24 mouse cellular contexts compared by ENCODE assay signal in genomic region chr14:17234898-17235297, GRCm38 (mm10).
DNase-seq lines count a peak whose midpoint lies in the region; ATAC-seq and TF ChIP-seq lines count a peak whose summit lies in the region.
"Had no signal": no experiment of that assay in that cellular context is flagged by ENCODE, and none has a peak within 500 bp of the region (broad histone marks: within the 10 kb centered on the region; RNA-seq: fewer than 3 reads in every experiment).

No protein-coding gene starts in this region.

- no peak overlapping the region for H3K27ac ChIP-seq in lung, embryonic 14.5 days (ENCODE audit: low read depth)
- H3K27ac ChIP-seq: embryonic facial prominence, embryonic 13.5 days; embryonic facial prominence, embryonic 15.5 days; forebrain, embryonic 13.5 days; forebrain, embryonic 15.5 days had no signal

- no peak for TF ChIP-seq CTCF in lung, embryonic 14.5 days (IDR thresholded peaks at IDR 0.05; ENCODE audit: low read depth)

- no peaks in the 10 kb centered on the region for H3K4me1 ChIP-seq in lung, embryonic 14.5 days (ENCODE audit: insufficient read depth)
- H3K4me1 ChIP-seq: embryonic facial prominence, embryonic 13.5 days; embryonic facial prominence, embryonic 15.5 days; forebrain, embryonic 13.5 days; forebrain, embryonic 15.5 days had no signal

- ATAC-seq in frontal cortex, adult (ENCODE audit: low TSS enrichment) = peak; percentile 81
- ATAC-seq in lung, embryonic 14.5 days (ENCODE audit: insufficient read depth) = no peak
- ATAC-seq: activated CD4-positive, CD25-positive, alpha-beta regulatory T cell, adult 4 months; forebrain, embryonic 13.5 days; forebrain, embryonic 15.5 days; Patski had no signal

- DNase-seq in frontal cortex, postnatal 10 days (ENCODE audit: low spot score in 2 of 2) = no peak
- peak; percentile 8 for DNase-seq in lung, embryonic 14.5 days
- no peak for DNase-seq in lung, postnatal 25 days (ENCODE audit: low spot score)
- peak; percentile 31 for DNase-seq in brain, adult 2 months (ENCODE audit: low read depth, low spot score)
- DNase-seq in telencephalon, adult 2 months (ENCODE audit: low read depth, low spot score) = peak; percentile 3
- no peak for DNase-seq in MN1 (ENCODE audit: low spot score)
- DNase-seq: adrenal gland, adult 8-10 months; adrenal gland, postnatal 14 days; adrenal gland, postnatal 36 days; cerebellum, adult 11 months; cerebellum, adult 18-20 months; cerebellum, adult 8-10 months; cerebellum, adult 9-11 months; cerebellum, postnatal 14 days; cerebellum, postnatal 36 days; embryo, embryonic 11 days had no signal

- H3K9me3 ChIP-seq in lung, embryonic 14.5 days (ENCODE audit: low read depth, low read length) = no peaks in the 10 kb centered on the region
- H3K9me3 ChIP-seq: embryonic facial prominence, embryonic 15.5 days; forebrain, embryonic 13.5 days had no signal

- no peaks in the 10 kb centered on the region for H3K36me3 ChIP-seq in lung, embryonic 14.5 days (ENCODE audit: insufficient read depth)
- H3K36me3 ChIP-seq: embryonic facial prominence, embryonic 13.5 days; embryonic facial prominence, embryonic 15.5 days; forebrain, embryonic 15.5 days had no signal

- no peaks in the 10 kb centered on the region for H3K27me3 ChIP-seq in lung, embryonic 14.5 days (ENCODE audit: insufficient read depth, low read length)
- H3K27me3 ChIP-seq: embryonic facial prominence, embryonic 13.5 days; embryonic facial prominence, embryonic 15.5 days; forebrain, embryonic 13.5 days; forebrain, embryonic 15.5 days; Patski had no signal

- no peak overlapping the region for H3K4me3 ChIP-seq in lung, embryonic 14.5 days (ENCODE audit: low read depth, low read length)
- H3K4me3 ChIP-seq: embryonic facial prominence, embryonic 13.5 days; embryonic facial prominence, embryonic 15.5 days; erythroblast, embryonic 14.5 days; forebrain, embryonic 13.5 days; forebrain, embryonic 15.5 days had no signal

- H3K4me2 ChIP-seq in lung, embryonic 14.5 days = no peak overlapping the region
- H3K4me2 ChIP-seq: embryonic facial prominence, embryonic 13.5 days; embryonic facial prominence, embryonic 15.5 days; forebrain, embryonic 13.5 days; forebrain, embryonic 15.5 days had no signal

- H3K9ac ChIP-seq in lung, embryonic 14.5 days = no peak overlapping the region
- H3K9ac ChIP-seq: embryonic facial prominence, embryonic 13.5 days; embryonic facial prominence, embryonic 15.5 days; forebrain, embryonic 13.5 days; forebrain, embryonic 15.5 days had no signal

Comparison
In these comparisons a context has a peak if more than half of its experiments do, and no peak if none do; other contexts are left out.
1. DNase-seq: peak in lung, embryonic 14.5 days (single experiment), brain, adult 2 months (single experiment) and telencephalon, adult 2 months (single experiment); none in frontal cortex, postnatal 10 days (0 of 2), lung, postnatal 25 days (single experiment) and MN1 (single experiment).